Mouse (Mus musculus) retina, embryonic 14.5 days (tissue): ENCODE results near the gene Il20rb.
A peak's percentile ranks its signal among the peaks of the same experiment; 100 is the strongest.

Experiments
- DNase-seq: peaks from one replicate; pipeline ENCODE4 v3.0.0-alpha.2; 2015; ENCODE audit warnings: low spot score

The Il20rb gene

GRCm38 (mm10) chr9:100470228-100470627 lies 16.4 kb downstream of the Il20rb start:
- DNase-seq, result no peak

DNA sequence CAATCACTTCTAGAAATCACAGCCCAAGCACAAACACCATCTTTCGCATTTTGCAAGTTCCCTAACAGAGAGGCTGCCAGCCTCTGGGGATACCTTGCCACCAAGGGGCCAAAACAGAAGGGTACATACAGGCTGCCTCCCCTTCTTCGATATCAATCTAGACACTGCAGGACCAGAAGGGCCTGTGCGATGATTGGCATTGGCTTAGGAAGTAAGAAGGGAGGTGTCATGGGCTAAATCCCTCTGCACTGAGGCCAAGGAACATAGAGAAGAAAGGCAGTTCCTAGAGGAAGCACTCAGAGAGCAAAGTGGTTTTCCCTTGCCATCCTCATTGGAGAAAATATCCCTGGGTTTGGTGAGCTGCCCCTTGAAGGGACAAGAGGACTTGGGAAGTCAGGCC lies 16.9 kb downstream of the Il20rb start:
- no peak for DNase-seq

- DNase-seq, result no peak
Observed at GRCm38 (mm10) chr9:100468151-100468550, 18.4 kb downstream of the Il20rb start.

DNA sequence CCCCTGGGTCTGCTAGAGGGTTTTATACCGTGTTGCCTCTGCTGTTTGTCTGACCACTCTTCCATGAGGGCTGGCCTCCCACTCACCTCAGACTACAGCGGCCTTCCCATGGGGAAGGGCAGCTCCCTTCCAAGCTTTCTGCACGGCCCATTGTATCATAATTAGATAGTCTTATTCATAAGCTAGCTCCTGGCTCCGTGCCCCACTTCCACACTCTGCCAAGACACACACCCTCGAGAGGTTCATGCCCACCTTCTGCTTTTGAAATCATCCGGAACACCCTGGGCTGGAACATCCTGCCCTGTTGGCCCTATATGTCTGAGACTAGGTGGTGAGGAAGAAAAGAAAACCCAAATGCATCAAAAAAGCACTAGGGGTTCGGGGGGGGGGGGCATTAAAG lies 18.9 kb downstream of the Il20rb start:
- DNase-seq, result no peak

DNA sequence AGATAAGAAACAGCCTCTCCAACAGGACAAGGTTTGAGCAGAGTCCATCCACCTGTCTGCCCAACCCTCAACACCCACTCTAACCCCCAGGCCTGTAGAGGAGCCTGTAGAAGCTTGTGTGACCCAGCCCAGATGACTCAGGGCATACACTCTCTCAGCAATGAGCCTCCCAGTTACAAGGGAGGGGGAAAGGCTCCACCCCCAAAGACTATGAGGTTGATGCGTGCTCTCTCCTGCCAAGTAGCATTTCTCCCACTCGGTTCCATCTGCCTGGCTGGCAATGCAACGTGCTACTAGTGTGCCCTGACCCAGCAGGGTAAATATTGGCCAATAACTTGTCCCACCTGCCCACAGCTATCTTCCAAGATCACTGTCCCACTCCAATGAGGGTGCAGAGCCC lies 19.8 kb downstream of the Il20rb start:
- no peak for DNase-seq

DNA sequence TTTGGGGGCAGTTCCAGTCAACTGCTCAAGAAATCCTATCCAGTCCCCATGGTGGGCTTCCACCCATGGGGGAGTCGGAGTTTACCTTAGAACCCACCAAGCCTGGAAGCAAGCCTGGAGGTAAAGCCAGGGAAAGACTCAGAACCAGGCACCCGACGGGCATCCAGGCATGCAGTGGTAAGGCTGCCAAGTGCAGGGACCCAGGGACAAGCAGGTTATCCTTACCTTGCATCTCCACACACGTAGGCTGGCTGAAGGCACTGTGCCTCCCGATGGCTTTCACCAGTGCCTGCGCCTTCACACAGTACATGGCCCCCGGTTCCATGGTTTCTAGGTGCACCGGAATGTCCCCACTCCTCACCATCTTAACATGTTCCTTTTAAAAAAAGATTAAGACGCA lies 20.6 kb downstream of the Il20rb start:
- DNase-seq, result no peak

GRCm38 (mm10) chr9:100465380-100465779 lies 21.2 kb downstream of the Il20rb start:
- DNase-seq, result no peak

DNA sequence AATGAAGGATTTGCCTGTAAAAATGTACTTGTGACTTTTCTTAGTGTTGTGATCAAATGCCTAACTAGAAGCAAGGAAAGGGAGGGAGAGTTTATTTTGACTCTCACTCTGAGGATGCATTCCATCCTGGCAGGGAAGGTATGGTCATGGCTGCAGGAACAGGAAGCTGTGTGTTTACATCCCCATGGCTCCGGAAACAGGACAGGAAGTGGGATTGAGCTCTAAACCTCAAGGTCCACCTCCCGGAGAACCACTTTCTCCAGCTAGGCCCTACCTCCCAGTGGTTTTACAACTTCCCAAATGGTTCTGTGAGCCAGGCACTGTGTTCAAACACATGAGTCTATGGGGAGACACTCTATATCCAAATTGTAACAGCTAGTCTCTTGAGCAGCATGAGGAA lies 22.8 kb downstream of the Il20rb start:
- no peak for DNase-seq

DNA sequence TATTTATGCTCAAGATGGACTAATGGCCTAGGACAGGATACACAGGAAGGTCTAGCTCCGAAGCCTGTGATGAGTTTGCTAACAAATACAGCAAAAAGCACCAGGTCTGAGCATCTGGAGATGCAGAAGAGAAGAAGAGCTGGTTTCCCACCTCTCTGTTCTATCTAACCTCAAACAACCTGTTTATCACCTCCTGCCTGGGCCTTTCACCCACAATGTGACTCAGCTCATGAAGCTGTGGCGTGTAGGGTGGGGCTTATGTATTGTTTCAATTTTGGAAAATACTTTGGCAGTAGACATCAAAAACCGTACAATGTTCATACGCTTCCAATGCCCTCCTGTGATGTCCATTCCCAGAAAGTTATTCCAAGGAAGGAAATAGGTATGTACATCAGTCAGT lies 24.5 kb downstream of the Il20rb start:
- no peak for DNase-seq

GRCm38 (mm10) chr9:100461671-100462070 lies 24.9 kb downstream of the Il20rb start:
- no peak for DNase-seq

DNA sequence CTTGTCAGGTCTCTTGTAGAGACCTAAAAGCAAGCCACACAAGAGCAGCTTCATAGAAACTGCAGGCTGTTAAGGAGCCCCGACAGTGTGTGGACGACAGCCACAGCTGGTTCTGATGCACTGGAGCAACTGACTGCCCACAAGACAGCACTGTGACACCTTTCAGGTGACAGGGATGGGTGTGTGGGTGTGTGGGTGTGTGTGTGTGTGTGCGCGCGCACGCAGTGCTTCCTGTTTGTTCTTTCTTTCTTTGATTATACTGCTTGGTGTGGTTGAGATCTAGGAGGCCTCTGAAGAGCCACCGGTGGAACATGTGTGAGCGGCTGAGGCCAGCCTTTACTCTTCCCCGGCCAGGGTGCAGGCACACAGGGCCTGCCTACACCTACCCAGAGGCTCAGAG lies 26.4 kb downstream of the Il20rb start:
- no peak for DNase-seq

GRCm38 (mm10) chr9:100457971-100458681 lies 28.5 kb downstream of the Il20rb start:
- no peak for DNase-seq

DNA sequence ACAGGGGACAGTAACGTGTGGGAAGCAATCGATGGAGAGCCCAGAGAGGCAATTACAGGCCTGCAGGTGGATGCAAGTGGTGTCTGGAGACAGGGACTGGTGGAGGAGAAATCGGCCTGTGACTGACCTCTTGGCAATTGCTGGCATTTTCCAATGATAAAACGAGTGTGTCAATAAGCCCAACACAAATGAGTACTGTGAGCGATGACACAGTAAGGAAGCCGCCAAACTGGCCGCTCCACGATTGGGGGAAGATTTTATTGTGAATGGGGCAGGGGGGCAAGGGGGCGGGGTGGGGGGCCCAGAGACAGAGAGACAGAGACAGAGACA lies 32.0 kb downstream of the Il20rb start:
- DNase-seq, result no peak

- DNase-seq, result peak; percentile 95
Observed at GRCm38 (mm10) chr9:100453944-100454663, 32.5 kb downstream of the Il20rb start.

DNA sequence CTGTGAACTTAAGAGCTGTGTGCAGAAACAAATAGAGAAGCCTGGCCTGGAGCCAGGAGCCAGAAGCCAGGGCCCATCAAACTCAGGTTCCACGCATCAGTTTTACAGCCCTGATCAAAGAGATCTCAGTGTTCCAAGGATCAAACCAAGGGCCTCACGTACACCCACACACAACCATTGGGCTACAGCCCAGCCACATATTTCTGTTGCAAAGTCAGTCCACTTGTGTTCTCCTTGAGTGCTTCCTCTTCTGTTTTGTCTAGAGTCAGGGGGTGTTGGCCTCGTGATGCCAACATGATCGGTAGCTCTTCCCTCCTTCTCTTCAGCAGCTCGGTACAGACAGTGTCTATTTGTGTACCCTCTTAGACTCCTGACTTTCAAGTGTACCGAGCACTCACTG lies 34.2 kb downstream of the Il20rb start:
- no peak for DNase-seq

DNA sequence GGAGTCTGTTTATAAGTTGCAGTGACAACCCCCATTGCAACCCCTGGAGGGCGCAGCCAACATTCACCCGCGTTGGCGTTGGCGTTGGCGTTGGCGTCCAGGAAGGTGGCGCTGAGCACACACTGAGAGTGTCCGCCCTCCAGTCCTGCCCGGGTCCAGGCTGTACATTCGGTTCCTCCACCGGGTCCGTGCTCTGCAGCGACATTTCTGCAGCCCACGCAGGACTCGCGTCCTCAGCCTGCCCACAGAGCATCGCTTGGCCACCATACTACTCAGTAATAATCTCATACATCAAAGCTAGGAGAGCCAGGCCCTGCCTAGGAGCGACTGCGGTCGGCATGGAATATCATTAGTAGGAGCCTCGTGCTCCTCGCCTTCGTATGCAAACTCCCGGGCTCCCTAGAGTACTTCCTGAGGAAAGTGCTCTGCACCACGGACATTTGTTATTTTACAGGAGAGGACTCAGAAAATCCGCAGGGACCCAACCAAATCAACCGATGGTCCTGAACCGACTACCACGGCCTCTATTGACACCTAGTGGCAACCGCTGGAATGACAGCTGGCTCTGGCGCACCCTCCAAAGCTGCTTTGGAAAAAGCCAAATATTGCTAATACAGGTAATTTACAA lies 40.4 kb downstream of the Il20rb start:
- peak; percentile 93 for DNase-seq

DNA sequence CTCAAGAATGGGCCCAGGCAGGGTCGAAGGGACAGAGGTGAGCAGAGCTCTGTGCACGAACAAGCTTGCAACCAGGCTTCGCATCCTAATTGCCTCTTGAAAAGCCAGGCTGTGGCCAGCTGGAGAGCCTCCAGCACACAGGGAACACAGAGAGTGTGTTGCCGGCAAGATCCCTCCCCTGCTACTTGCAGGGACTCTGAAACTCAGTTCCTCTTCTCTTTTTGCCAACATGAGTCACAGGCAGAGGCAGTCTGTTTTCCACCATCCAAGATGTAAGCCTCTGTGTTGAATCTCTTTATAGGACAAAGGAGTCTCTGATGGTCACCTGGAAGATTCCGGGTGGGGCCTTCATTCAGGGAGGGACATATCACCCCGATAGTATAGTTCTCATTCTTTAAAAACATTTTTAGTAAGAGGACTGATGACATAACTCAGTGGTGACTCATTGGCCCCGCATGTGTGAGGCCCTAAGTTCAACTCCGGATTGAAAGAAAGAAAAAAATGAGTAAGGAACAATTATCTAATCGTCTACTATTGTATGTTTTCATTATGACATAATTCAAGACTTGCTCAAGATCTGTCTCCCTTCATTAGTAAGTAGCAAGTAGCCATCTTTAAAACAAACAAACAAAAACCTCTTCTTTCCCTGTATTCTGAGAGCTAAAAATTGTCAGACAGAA lies 46.3 kb downstream of the Il20rb start:
- DNase-seq, result peak; percentile 28

DNA sequence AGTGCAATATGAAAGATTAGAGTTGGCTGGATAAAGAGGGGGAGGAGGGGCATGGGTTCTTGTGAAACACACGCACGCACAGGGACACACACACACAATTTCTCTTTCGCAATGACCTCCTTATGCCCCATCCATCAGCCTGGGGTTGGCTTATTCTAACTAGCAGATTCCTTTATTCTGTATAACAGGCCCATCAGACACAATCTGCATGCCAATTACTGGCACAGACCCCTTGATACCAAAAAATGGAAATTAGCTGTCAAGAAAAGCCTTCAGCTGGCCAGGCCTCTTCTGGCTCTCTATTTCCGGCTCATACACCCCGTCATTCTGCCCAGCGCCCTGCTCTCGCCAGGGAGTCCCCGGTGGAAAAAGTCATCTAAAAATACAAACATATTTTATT lies 47.1 kb downstream of the Il20rb start:
- DNase-seq, result peak; percentile 50

DNA sequence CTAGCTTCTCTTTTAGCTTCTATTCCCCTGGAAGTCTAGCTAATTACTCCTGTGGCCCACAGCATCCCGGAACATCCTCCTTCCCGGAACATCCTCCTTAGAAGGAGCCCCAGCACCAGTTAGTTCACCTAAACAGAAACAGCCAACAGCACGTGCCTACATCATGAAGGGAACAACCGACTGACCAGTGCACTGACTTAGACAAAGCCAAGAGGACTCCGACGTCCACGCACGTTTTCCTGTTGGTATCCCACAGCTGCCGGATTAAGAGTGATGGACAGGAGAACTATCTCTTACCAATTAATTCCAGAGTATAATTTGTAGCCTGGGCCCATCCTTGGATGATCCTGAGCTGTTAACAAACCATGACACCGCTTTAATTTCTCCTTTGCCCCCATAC lies 47.6 kb downstream of the Il20rb start:
- DNase-seq, result peak; percentile 30

DNA sequence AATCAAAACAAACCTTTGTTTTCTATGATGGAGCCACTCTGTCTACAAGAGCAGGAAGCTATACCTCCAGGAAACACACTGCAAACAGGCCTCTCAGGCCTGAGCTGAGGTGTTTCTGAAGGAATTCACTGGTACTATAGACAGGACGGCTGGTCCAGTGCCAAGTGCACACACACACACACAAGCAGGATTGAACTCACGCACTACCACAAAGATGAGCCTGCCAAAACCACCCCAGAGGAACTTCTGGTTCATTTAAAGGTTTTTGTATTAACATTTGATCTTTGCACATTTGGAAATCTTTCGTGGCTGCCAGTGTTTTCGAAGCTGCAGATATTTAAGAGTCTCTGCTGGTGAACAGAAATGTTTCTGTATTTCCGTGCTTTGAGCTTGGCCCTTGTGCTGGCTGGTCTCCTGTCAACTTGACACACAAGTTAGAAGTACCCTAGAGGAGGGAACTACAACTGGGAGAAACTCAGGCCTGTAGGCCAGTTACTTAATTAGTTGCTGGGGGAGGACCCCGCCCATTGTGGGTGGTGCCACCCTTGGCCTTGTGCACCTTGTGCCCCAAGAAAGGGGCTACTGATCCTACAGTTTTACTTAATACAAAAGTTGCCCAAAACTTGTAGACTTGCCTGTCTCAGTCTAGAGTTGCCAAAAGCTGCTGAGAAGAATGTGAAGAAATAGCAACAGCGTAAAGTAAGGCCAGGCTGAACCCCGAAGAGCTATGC lies 49.6 kb downstream of the Il20rb start:
- no peak for DNase-seq

GRCm38 (mm10) chr9:100431355-100431754 lies 55.2 kb downstream of the Il20rb start:
- DNase-seq, result no peak

DNA sequence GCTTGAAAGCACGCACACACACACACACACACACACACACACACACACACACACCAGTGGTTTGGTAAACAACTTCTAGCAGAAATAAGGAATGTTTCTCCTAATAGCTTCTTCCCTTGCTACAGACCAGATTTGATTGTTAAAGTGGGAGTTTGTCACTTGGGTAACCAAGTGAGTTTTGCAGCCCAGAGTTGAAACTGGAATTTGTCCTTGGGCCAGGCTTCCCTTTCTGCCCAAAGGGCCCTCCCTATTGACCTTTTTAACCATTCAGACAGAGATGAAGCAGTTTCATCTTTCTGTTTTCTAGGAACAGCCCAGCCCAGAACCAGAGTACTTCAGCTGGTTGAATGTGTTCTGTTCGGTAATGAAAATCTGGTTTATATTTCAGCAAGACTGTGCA lies 55.7 kb downstream of the Il20rb start:
- no peak for DNase-seq
